Mouse (Mus musculus) cerebellum, adult 2 months (tissue): Measurements from ENCODE around the gene Il10.

Experiments used
- CTCF ChIP-seq: fragments of 200-500 bp; IDR thresholded peaks from 2 replicates; pipeline ENCODE4 v1.5.1; 2011; ENCODE audit warnings: low read depth, mild to moderate bottlenecking, control low read depth, low read length, moderate library complexity, borderline replicate concordance; ENCODE audit not compliant: insufficient read depth
- POLR2A ChIP-seq: fragments of 200-500 bp; IDR thresholded peaks from 2 replicates; pipeline ENCODE4 v1.6.1; 2011; ENCODE audit warnings: low read length, control low read depth, borderline replicate concordance; ENCODE audit not compliant: insufficient read depth

GRCm38 (mm10) chr1:130997441-130997840 is 22.2 kb upstream of the Il10 start:
- TF ChIP-seq POLR2A (no peak), CTCF (no peak)
